Mouse (Mus musculus) left cerebral cortex, adult 9 months (tissue): ENCODE results near the gene Slc37a1.
"Not testable (repeated sequence)": the region's sequence is repeated elsewhere in the genome, so short reads cannot be mapped to it uniquely, and the experiment has no call there.

Experiments used
- DNase-seq, 2 experiments: peaks; one replicate each; pipeline ENCODE4 v3.0.0; 2022; ENCODE audit warnings: low spot score in 2 of 2

Slc37a1 gene

GRCm38 (mm10) chr17:31351984-31352383 is 65.4 kb downstream of the Slc37a1 start:
- no peak for DNase-seq

- DNase-seq: no peak
These were observed 66.7 kb downstream of the Slc37a1 start for GRCm38 (mm10) chr17:31353255-31353654.

- not testable (repeated sequence) for DNase-seq
These were observed 68.1 kb downstream of the Slc37a1 start for GRCm38 (mm10) chr17:31354684-31355083.

DNA sequence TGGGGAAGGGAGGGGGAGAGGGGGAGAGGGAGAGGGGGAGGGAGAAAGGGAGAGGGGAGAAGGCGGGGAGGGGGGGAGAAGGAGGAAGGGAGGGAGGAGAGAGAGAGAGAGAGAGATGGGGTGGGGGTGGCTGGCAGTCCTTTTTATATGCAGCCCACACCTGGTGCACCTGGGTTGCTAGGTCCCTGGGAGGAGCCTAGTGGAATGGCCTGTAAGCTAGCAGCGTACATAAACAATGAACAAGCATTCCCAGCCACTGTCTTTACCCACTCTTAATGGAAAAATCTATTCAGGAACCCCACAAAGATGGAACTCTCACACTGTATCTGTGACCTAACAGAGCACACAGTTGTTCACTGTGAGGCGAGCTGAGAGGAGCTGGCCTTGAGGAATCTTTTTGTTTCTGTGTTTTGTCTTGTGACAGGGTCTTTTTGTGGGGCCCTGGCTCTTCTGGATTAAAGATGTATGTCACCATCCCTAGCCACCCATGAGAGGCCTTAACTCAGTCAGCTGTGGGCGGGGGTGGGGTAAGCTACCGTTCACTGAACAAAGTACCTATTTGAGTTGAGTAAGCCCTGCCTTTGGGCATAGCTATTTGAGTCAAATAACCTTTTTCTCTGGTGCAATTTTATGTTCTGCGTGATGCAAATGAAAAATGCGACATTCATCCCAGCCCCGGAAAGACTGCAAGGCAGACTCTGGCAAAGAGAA is 69.4 kb downstream of the Slc37a1 start:
- no peak for DNase-seq

DNA sequence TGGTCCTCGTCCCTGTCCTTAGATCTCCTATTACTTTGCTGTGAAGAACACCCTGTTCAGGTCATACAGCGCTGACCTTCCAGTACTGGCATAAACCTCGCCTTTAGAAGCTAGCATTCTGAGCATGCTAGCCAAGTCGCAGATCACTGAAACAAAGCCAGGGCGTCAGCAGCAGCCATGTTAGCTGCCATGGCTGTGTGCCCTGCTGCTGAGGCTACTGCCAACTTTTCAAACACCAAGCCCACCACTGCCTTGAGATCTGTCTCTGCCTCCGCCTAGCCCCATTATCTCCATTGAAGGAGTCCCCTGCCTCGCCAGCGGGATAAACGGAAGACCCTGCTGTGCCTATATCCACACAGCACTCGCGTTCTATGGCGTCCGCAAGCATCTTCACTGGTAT is 74.0 kb downstream of the Slc37a1 start:
- DNase-seq: no peak

GRCm38 (mm10) chr17:31365586-31366166 is 79.1 kb downstream of the Slc37a1 start:
- no peak for DNase-seq

DNA sequence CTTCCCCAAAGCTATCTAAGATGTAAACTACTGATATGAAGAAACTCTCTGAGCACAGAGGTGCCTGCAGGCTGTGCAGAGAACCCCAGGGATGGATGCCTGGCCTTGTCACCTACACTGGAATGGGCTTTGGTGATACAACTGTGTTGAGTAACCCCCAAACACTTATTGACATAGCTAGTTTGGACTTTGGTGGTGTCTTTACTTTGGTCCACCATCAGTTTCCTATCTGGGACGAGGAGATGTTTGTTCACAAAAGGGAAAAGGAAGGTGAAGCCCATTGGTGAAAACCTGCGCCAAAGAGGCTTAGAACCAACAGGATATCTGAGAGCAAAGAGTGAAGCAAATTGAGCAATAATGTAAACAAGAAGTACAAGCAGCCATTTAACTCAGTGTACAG is 83.6 kb downstream of the Slc37a1 start:
- DNase-seq: no peak

DNA sequence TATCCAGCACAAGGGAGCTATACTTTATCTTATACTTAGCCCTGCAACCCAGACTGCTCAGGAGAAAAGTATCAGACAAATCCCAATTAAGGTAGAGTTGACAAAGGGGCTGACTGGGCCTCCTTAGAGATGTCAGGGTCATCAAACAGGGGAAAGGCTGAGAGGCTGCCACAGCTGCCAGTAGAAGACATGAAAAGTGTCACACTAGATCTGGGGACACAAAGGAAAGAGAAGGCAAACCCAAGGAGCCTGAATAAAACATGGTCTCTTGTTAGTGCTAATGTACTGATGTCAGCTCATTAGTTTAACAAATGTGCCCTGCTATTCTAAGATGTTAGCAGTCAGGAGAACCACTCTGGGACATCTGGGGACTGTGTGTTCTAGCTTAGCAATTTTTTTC is 84.3 kb downstream of the Slc37a1 start:
- DNase-seq: no peak

DNA sequence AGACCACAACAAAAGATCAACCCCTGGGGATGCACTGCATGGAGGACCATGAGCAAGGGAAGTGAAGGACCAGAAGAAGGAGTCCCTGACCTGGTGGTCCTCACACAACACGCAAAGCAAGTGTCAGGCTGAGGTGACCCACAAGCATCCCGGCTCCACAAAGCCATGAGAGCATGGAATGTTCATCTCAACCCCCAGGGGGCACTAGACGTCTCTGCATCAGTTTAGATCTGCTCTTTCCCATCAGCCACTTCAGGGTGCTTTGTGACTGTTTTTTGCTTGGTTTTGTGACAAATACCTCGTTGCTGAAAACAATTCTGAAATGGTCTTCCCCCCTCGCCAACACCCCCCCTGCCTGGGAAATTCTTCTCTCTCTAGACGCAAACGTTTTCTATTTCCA is 91.4 kb downstream of the Slc37a1 start:
- peak in 1 of 2 experiments; percentile 77 for DNase-seq

GRCm38 (mm10) chr17:31378361-31378761 is 91.8 kb downstream of the Slc37a1 start:
- no peak for DNase-seq

- no peak for DNase-seq
These were observed 92.5 kb downstream of the Slc37a1 start for GRCm38 (mm10) chr17:31379086-31379485.

DNA sequence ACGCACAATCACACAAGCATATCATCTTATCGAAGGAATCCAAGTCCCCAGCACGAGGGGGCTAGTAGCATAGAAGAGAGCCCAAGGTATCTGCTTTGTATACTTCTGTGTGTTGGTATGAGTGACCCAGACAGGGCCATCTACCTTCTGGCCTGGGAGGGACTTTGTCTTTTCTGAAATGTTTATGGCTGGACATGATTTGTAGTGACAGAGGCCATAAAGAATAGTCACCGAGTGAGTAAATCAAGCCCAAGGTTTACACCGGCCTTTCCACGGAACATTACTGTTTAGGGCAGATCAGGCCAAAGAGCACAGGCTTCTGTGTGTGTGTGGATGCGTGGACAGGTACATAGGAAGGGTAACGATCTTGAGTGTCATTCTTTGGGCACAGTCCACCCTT is 93.3 kb downstream of the Slc37a1 start:
- DNase-seq: no peak

GRCm38 (mm10) chr17:31383320-31383719 is 96.7 kb downstream of the Slc37a1 start:
- no peak for DNase-seq

- DNase-seq: no peak
These were observed 98.5 kb downstream of the Slc37a1 start for GRCm38 (mm10) chr17:31384968-31385627.

DNA sequence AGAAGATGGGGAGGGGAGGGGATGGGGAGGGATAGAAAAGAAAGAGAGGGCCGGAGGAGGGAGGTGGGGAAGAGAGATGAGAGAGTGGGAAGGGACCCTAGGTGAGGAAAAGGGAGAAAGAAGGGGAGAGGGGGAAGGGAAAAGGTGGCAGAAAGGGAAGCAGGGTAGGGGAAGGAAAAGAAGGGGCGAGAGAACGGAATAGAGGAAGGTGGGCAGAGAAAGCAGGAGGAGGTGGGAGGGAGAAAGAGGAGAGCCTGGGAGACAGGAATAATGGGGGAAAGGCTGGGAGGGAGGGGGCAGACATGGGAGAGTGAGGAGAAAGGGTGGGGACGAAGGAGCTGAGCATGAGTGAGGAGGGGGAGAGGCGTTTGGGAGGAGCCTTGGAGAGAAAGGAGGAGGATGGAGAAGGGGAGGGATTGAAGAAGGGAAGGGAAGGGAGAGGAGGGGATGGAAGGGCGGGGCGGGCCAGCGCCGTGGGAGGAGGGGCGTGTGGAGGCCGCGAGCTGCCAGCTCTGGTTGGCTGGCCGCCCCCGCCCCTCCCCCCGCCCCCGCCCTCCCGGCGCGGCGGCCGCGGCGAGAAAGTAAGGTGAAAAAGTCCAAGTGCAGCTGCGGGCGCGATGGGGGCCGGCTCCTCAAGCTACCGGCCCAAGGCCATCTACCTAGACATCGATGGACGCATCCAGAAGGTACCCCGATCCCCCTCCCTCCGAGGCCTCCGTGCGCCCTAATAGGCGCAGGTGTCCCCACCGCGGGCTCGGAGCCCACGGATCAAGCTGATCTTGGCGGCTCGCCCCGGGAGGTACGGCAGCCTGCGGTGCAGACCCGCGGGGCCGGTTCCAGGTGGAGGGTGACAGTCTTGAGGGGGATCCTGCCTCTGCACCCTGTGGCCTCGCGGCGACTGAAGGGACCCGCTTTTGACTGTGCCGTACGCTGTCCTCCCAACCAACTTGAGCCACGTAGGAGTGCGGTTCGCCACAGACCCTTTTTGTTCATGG is 99.4 kb downstream of the Slc37a1 start, which contains the start of gene Pde9a:
Pde9a (plus strand) TSS at position 540 of the 995 bp plus-strand sequence.
- DNase-seq: peak in 1 of 2 experiments; percentile 35

DNA sequence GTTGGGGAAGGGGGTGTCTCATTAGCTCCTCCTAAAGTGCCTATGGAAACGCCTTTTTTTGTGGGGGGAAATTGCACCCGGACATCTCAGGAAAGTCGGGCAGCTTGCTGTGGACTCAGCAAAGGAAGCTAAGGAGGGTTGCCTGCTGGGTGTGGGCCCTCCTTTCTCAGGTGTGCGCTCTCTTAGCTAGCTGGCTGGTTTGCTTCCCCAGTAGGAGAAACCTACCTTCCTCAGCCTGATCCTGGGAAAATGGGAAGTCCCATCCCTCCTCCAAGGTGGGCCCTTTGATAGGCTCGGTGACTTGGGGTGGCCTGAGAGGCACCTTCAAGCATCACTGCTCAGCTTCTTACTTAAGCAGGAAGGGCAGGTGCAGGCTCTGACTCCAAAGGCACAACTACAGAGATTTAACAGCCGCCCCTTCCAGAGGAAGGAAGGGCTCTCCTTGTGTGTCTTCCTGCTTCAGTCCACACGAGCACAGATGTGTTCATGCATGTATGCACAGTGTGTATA is 100.2 kb downstream of the Slc37a1 start:
- no peak for DNase-seq

GRCm38 (mm10) chr17:31389432-31390050 is 102.9 kb downstream of the Slc37a1 start:
- DNase-seq: no peak

GRCm38 (mm10) chr17:31391462-31391861 is 104.9 kb downstream of the Slc37a1 start:
- no peak for DNase-seq

- DNase-seq: no peak
These were observed 105.4 kb downstream of the Slc37a1 start for GRCm38 (mm10) chr17:31392041-31392440.

- no peak for DNase-seq
These were observed 107.2 kb downstream of the Slc37a1 start for GRCm38 (mm10) chr17:31393811-31394210.

GRCm38 (mm10) chr17:31400294-31400693 is 113.7 kb downstream of the Slc37a1 start:
- peak in 1 of 2 experiments; percentile 31 for DNase-seq
